Mouse (Mus musculus): ENCODE data around the gene Anxa7.

DNA sequence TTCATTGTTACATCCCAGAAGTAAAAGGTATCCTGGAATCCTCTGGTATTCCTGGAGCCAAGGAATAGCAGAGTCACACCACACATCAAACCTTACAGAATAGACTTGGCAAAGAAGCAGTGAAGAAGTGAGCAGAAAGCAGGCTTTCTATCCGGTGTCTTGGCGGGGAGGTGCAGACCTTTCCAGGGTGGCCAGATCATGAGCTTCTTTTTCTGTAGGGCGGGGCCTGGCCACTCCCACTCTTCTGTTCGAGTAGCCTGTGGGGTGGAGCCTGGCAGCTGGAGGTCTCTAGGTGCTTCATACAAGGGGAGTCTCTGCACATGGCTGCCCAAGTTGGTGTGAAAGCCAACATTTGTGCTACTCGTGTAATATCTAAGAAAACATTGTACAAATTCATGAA, 1.3 kb upstream of the Anxa7 start:
- TF ChIP-seq CTCF (IDR thresholded peaks at IDR 0.05; ENCODE audit: extremely low read depth, insufficient read depth, low read length): no peak
- no peak for TF ChIP-seq POLR2A (IDR thresholded peaks at IDR 0.05; ENCODE audit: extremely low read depth, insufficient read depth, low read length)

Measured in cortical plate, adult 2 months (tissue).